Mouse (Mus musculus): ENCODE data around the gene Wt1.
A peak's percentile ranks its signal among the peaks of the same experiment; 100 is the strongest.

The Wt1 gene

GRCm38 (mm10) chr2:105126691-105127530 lies 582 bp downstream of the Wt1 start:
- DNase-seq = peak; percentile 57

- DNase-seq = peak; percentile 52
These were observed 1.5 kb downstream of the Wt1 start for GRCm38 (mm10) chr2:105127531-105128480.

GRCm38 (mm10) chr2:105128564-105128963 lies 2.2 kb downstream of the Wt1 start:
- DNase-seq = no peak

GRCm38 (mm10) chr2:105130351-105131060 lies 4.2 kb downstream of the Wt1 start:
- DNase-seq = peak; percentile 51

GRCm38 (mm10) chr2:105131061-105131810 lies 4.9 kb downstream of the Wt1 start:
- no peak for DNase-seq

GRCm38 (mm10) chr2:105131811-105132100 lies 5.4 kb downstream of the Wt1 start:
- DNase-seq = no peak

GRCm38 (mm10) chr2:105132300-105132699 lies 6.0 kb downstream of the Wt1 start:
- peak; percentile 56 for DNase-seq

GRCm38 (mm10) chr2:105132933-105133795 lies 6.8 kb downstream of the Wt1 start:
- peak; percentile 49 for DNase-seq

- DNase-seq = peak; percentile 50
These were observed 8.0 kb downstream of the Wt1 start for GRCm38 (mm10) chr2:105134296-105134695.

- no peak for DNase-seq
These were observed 13.1 kb downstream of the Wt1 start for GRCm38 (mm10) chr2:105139471-105139870.

- DNase-seq = no peak
These were observed 15.0 kb downstream of the Wt1 start for GRCm38 (mm10) chr2:105141371-105141770.

GRCm38 (mm10) chr2:105143731-105144130 lies 17.4 kb downstream of the Wt1 start:
- DNase-seq = no peak

GRCm38 (mm10) chr2:105151544-105151943 lies 25.2 kb downstream of the Wt1 start:
- no peak for DNase-seq

GRCm38 (mm10) chr2:105153046-105153445 lies 26.7 kb downstream of the Wt1 start:
- DNase-seq = no peak

GRCm38 (mm10) chr2:105160949-105161348 lies 34.6 kb downstream of the Wt1 start:
- no peak for DNase-seq

GRCm38 (mm10) chr2:105162763-105163162 lies 36.4 kb downstream of the Wt1 start:
- DNase-seq = no peak

GRCm38 (mm10) chr2:105168137-105168536 lies 41.8 kb downstream of the Wt1 start:
- DNase-seq = no peak

- no peak for DNase-seq
These were observed 47.9 kb downstream of the Wt1 start for GRCm38 (mm10) chr2:105174254-105174653.

- DNase-seq = no peak
These were observed 52.5 kb downstream of the Wt1 start for GRCm38 (mm10) chr2:105178871-105179270.

- DNase-seq = no peak
These were observed 56.2 kb downstream of the Wt1 start for GRCm38 (mm10) chr2:105182501-105182900.

- no peak for DNase-seq
These were observed 58.8 kb downstream of the Wt1 start for GRCm38 (mm10) chr2:105185140-105185539.

Data from embryo, embryonic 11 days (tissue).